ENCODE assay signal across 13 mouse cellular contexts in the genomic region with DNA sequence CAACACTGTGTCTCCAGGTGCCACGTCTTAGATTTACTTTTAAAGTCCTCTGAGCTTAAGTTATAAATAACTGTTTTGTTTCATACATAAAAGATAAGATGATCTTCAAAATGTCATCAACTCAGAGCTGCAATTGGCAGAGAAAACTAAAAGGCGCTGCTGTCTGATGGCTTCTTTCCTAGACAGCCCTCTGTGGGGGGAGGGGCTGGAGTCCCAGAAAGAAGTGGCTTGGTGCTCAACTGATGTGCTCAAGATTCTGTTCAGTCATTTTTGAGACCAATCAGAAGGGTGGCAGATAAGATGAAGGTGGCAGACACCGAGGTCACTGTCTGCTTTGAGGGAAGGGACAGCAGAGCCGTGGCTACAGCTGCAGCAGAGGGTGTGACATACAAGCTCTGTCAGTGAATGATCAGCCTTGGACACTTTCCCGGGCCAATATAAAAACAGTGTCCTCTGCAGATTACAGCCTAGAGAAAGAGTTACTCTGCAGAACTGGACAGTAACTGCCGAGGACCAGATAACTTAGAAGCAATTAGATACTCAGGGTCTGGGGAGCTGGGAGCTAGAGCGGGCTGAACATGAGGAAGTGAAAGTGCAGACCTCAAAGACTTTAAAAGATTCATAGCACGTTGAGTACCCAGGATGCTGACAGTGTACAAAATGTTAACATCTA. TPM values are rescaled to one million over a fixed set of nuclear protein-coding genes. Genes with fewer than 3 reads are reported as not detected.
A peak's percentile ranks its signal among the peaks of the same experiment; 100 is the strongest.
DNase-seq lines count a peak whose midpoint lies in the region; ATAC-seq and TF ChIP-seq lines count a peak whose summit lies in the region.
"Had no signal": no experiment of that assay in that cellular context is flagged by ENCODE, and none has a peak within 500 bp of the region (broad histone marks: within the 10 kb centered on the region; RNA-seq: fewer than 3 reads in every experiment).

No protein-coding gene starts in this region.

- WGBS in heart, postnatal 0 days, result 20% methylated on average over 8 of the region's 8 CpGs
- 77% methylated on average over 8 of the region's 8 CpGs for WGBS in hindbrain, embryonic 11.5 days

- TF ChIP-seq POLR2A in MEL (IDR thresholded peaks at IDR 0.05; ENCODE audit: control insufficient read depth in 1 of 2, insufficient read depth in 1 of 2, low read depth in 1 of 2, low read length in 2 of 2, poor library complexity in 1 of 2), result no peak

- H3K9me3 ChIP-seq in heart, postnatal 0 days (replicated peaks; ENCODE audit: control insufficient read depth, low read length), result no peaks in the 10 kb centered on the region
- no peaks in the 10 kb centered on the region for H3K9me3 ChIP-seq in MEL (replicated peaks; ENCODE audit: insufficient read depth, low read length)
- H3K9me3 ChIP-seq in hindbrain, embryonic 11.5 days (ENCODE audit: control insufficient read depth, low read length), result no peaks in the 10 kb centered on the region
- H3K9me3 ChIP-seq: embryonic facial prominence, embryonic 15.5 days had no signal

- H3K4me3 ChIP-seq in heart, postnatal 0 days (ENCODE audit: low read depth, low read length), result no peak overlapping the region
- H3K4me3 ChIP-seq in MEL (ENCODE audit: control insufficient read depth in 1 of 2, insufficient read depth in 1 of 2, low read depth in 2 of 2, low read length in 2 of 2), result peak overlapping the region; percentile 28 to 31
- H3K4me3 ChIP-seq in hindbrain, embryonic 11.5 days (ENCODE audit: low read depth, low read length), result no peak overlapping the region
- H3K4me3 ChIP-seq: embryonic facial prominence, embryonic 15.5 days had no signal

- peaks cover 6% of the 10 kb centered on the region; the same call in 1 of the 2 replicates for H3K4me1 ChIP-seq in heart, postnatal 0 days (ENCODE audit: control insufficient read depth, insufficient read depth)
- peaks cover 4 to 19% of the 10 kb centered on the region in 2 experiments; a peak in 2 of 4 replicates for H3K4me1 ChIP-seq in MEL (ENCODE audit: control insufficient read depth in 1 of 2, insufficient read depth in 2 of 2, low read length in 2 of 2)
- H3K4me1 ChIP-seq in hindbrain, embryonic 11.5 days (replicated peaks; ENCODE audit: control insufficient read depth, insufficient read depth, low read length), result no peaks in the 10 kb centered on the region
- H3K4me1 ChIP-seq: embryonic facial prominence, embryonic 15.5 days had no signal

- no peak for TF ChIP-seq EP300 in heart, postnatal 0 days (IDR thresholded peaks at IDR 0.05; ENCODE audit: low read depth)
- peak; percentile 54 to 63; a peak in 2 of 4 replicates for TF ChIP-seq EP300 in MEL (IDR thresholded peaks at IDR 0.05; ENCODE audit: low read depth in 1 of 2, low read length in 2 of 2)

- no peaks in the 10 kb centered on the region for H3K36me3 ChIP-seq in heart, postnatal 0 days (replicated peaks; ENCODE audit: control insufficient read depth, insufficient read depth, low read length)
- H3K36me3 ChIP-seq in MEL (ENCODE audit: control insufficient read depth in 1 of 2, insufficient read depth in 2 of 2, low read length in 2 of 2), result peaks cover 0 to 8% of the 10 kb centered on the region in 2 experiments; a peak in 2 of 4 replicates
- no peaks in the 10 kb centered on the region for H3K36me3 ChIP-seq in hindbrain, embryonic 11.5 days (ENCODE audit: control insufficient read depth, insufficient read depth, low read length)
- H3K36me3 ChIP-seq: embryonic facial prominence, embryonic 15.5 days had no signal

- TF ChIP-seq RAD21 in MEL (IDR thresholded peaks at IDR 0.05; ENCODE audit: low read depth, low read length), result no peak

- no peak overlapping the region for H3K9ac ChIP-seq in heart, postnatal 0 days (replicated peaks; ENCODE audit: low read depth, low read length)
- no peak overlapping the region for H3K9ac ChIP-seq in MEL (ENCODE audit: control insufficient read depth, low read depth, low read length, poor library complexity, severe bottlenecking)
- no peak overlapping the region for H3K9ac ChIP-seq in hindbrain, embryonic 11.5 days (ENCODE audit: low read depth, low read length)
- H3K9ac ChIP-seq: embryonic facial prominence, embryonic 15.5 days had no signal

- peak; percentile 27; the same call in 1 of the 2 replicates for ATAC-seq in heart, postnatal 0 days (ENCODE audit: insufficient read depth, low read depth)
- ATAC-seq in megakaryocyte-erythroid progenitor cell, adult 5-6 weeks (replicated peaks; ENCODE audit: low FRiP score, low TSS enrichment, poor library complexity, severe bottlenecking), result peak; percentile 56
- no peak for ATAC-seq in hindbrain, embryonic 11.5 days (ENCODE audit: low FRiP score)
- ATAC-seq: forebrain, embryonic 16.5 days had no signal

- no peak for TF ChIP-seq CTCF in heart, postnatal 0 days (IDR thresholded peaks at IDR 0.05; ENCODE audit: low read depth)
- TF ChIP-seq CTCF in MEL (IDR thresholded peaks at IDR 0.05 in 2 of 3, conservative IDR thresholded peaks at IDR 0.05 in 1 of 3; ENCODE audit: control insufficient read depth in 1 of 3, insufficient read depth in 1 of 3, low read depth in 2 of 3, low read length in 3 of 3, poor library complexity in 1 of 3, severe bottlenecking in 1 of 3), result no peak

- H3K27ac ChIP-seq in heart, postnatal 0 days (ENCODE audit: low read depth), result no peak overlapping the region
- H3K27ac ChIP-seq in MEL (ENCODE audit: control insufficient read depth, low read depth, low read length), result peak overlapping the region; percentile 34; the same call in 1 of the 2 replicates
- H3K27ac ChIP-seq in hindbrain, embryonic 11.5 days (ENCODE audit: low read depth, low read length), result no peak overlapping the region
- H3K27ac ChIP-seq: embryonic facial prominence, embryonic 15.5 days had no signal

- peak; percentile 18 for DNase-seq in heart, postnatal 0 days (ENCODE audit: low spot score)
- no peak for DNase-seq in heart, adult 11 months
- DNase-seq in B cell, adult 2 months, result peak; percentile 58 to 59
- peak; percentile 72 for DNase-seq in MEL (ENCODE audit: low read depth, low spot score)
- no peak for DNase-seq in hindbrain, embryonic 11.5 days (ENCODE audit: low spot score)
- no peak for DNase-seq in frontal cortex, postnatal 36 days (ENCODE audit: low spot score in 2 of 2)
- DNase-seq: cerebellum, postnatal 25 days; gastrocnemius, postnatal 36 days; kidney, postnatal 36 days had no signal

- no peaks in the 10 kb centered on the region for H3K79me2 ChIP-seq in MEL (ENCODE audit: control insufficient read depth, insufficient read depth, low read length, poor library complexity)

- H3K4me2 ChIP-seq in heart, postnatal 0 days (ENCODE audit: low read depth, low read length), result peak overlapping the region; percentile 26; the same call in 1 of the 2 replicates
- H3K4me2 ChIP-seq in hindbrain, embryonic 11.5 days (replicated peaks; ENCODE audit: low read depth, low read length), result no peak overlapping the region
- H3K4me2 ChIP-seq: embryonic facial prominence, embryonic 15.5 days; liver, embryonic 11.5 days had no signal

- H3K27me3 ChIP-seq in heart, postnatal 0 days (ENCODE audit: control insufficient read depth, insufficient read depth, low read length), result no peaks in the 10 kb centered on the region
- peaks cover 0 to 1% of the 10 kb centered on the region in 2 experiments; a peak in 1 of 4 replicates for H3K27me3 ChIP-seq in MEL (ENCODE audit: control insufficient read depth in 1 of 2, insufficient read depth in 2 of 2, low read length in 2 of 2)
- H3K27me3 ChIP-seq in hindbrain, embryonic 11.5 days (ENCODE audit: control insufficient read depth, insufficient read depth, low read length), result no peaks in the 10 kb centered on the region
- H3K27me3 ChIP-seq: embryonic facial prominence, embryonic 15.5 days had no signal

TF ChIP-seq in MEL, 35 proteins besides CTCF, POLR2A, EP300 and RAD21 (continues in another document):
- TF ChIP-seq NELFE (IDR thresholded peaks at IDR 0.05; ENCODE audit: low read depth, low read length) (no peak), MYB (IDR thresholded peaks at IDR 0.05; ENCODE audit: low read depth, low read length) (peak; percentile 57; the same call in 1 of the 2 replicates), GATA1 (IDR thresholded peaks at IDR 0.05; ENCODE audit: low read depth, low read length) (peak; percentile 16; the same call in 1 of the 2 replicates), JUND (IDR thresholded peaks at IDR 0.05; ENCODE audit: low read depth, low read length) (no peak), MEF2A (IDR thresholded peaks at IDR 0.05; ENCODE audit: extremely low read depth, insufficient replicate concordance, low read depth, low read length, poor library complexity, severe bottlenecking) (no peak), MAFK (IDR thresholded peaks at IDR 0.05; ENCODE audit: borderline replicate concordance, low read depth, low read length) (no peak), CHD2 (IDR thresholded peaks at IDR 0.05; ENCODE audit: low read length) (no peak), BHLHE40 (IDR thresholded peaks at IDR 0.05; ENCODE audit: borderline replicate concordance, low read depth, low read length) (0 out of 2 replicates have a peak, but pooled peaks have one; percentile 9), TBP (IDR thresholded peaks at IDR 0.05; ENCODE audit: low read depth, low read length) (peak; percentile 95), MYC (IDR thresholded peaks at IDR 0.05; ENCODE audit: low read depth, low read length) (no peak), ZMIZ1 (IDR thresholded peaks at IDR 0.05; ENCODE audit: low read depth, low read length) (no peak)

RNA-seq across cellular contexts. Expression of a gene that starts 13.7 kb away (rescaled TPM):
- total RNA-seq in heart, postnatal 0 days (2014; rRNA removed; ENCODE audit: low replicate concordance), result 0.50 and 2.8 TPM in 2 replicates
- polyA plus RNA-seq in heart, postnatal 0 days (2015; fragmentation: Nextera tagmentation; extraction: Ambion mirVana), result 3.1 and 3.7 TPM in 2 replicates
- total RNA-seq in MEL (2012; rRNA removed), result 0.23 TPM in 1 of 2 replicates, not detected in the other
- under 1 TPM in 1 of 2 experiments, not detected in 1; 0.21 TPM for polyA plus RNA-seq in MEL (2012; ENCODE audit: insufficient read depth in 1 of 2, insufficient read length in 2 of 2, low read depth in 1 of 2, low replicate concordance in 2 of 2, missing spikeins in 1 of 2)
- total RNA-seq in megakaryocyte-erythroid progenitor cell, adult 5-6 weeks (2014; fragmentation: Nextera tagmentation), result not detected in 2 replicates
- 1.3 and 1.5 TPM in 2 replicates for total RNA-seq in megakaryocyte-erythroid progenitor cell, adult 5-6 weeks (2017)
- polyA plus RNA-seq in hindbrain, embryonic 11.5 days (2014; fragmentation: Nextera tagmentation; extraction: Ambion mirVana), result 0.91 and 1.6 TPM in 2 replicates

RNA-seq across cellular contexts. Expression of a gene that starts 41.6 kb away (rescaled TPM):
- not detected in 2 replicates for total RNA-seq in heart, postnatal 0 days (2014; rRNA removed; ENCODE audit: low replicate concordance)
- 0.03 and 0.05 TPM in 2 replicates for polyA plus RNA-seq in heart, postnatal 0 days (2015; fragmentation: Nextera tagmentation; extraction: Ambion mirVana)
- not detected in 2 replicates for total RNA-seq in MEL (2012; rRNA removed)
- polyA plus RNA-seq in MEL (2012; ENCODE audit: insufficient read depth in 1 of 2, insufficient read length in 2 of 2, low read depth in 1 of 2, low replicate concordance in 2 of 2, missing spikeins in 1 of 2), result under 1 TPM in 1 of 2 experiments, not detected in 1; 0.04 TPM
- not detected in 2 replicates for total RNA-seq in megakaryocyte-erythroid progenitor cell, adult 5-6 weeks (2014; fragmentation: Nextera tagmentation)
- not detected in 2 replicates for total RNA-seq in megakaryocyte-erythroid progenitor cell, adult 5-6 weeks (2017)
- polyA plus RNA-seq in hindbrain, embryonic 11.5 days (2014; fragmentation: Nextera tagmentation; extraction: Ambion mirVana), result 0.15 and 0.38 TPM in 2 replicates
- total RNA-seq: gastrocnemius, postnatal 36 days had no signal
- polyA plus RNA-seq: liver, embryonic 11.5 days had no signal

Comparison
In these comparisons a context has a peak if more than half of its experiments do, and no peak if none do; other contexts are left out.
1. DNase-seq: peak in heart, postnatal 0 days (single experiment), B cell, adult 2 months (2 of 2) and MEL (single experiment); none in heart, adult 11 months (single experiment), hindbrain, embryonic 11.5 days (single experiment) and frontal cortex, postnatal 36 days (0 of 2).
2. H3K4me3 ChIP-seq: peak in MEL (2 of 2); none in heart, postnatal 0 days (single experiment) and hindbrain, embryonic 11.5 days (single experiment).